Mouse (Mus musculus): ENCODE results near the gene Armt1. TPM values are rescaled to one million over a fixed set of nuclear protein-coding genes. Genes with fewer than 3 reads are reported as not detected.

The Armt1 gene
- total RNA-seq, 2 experiments from 2014 or later = 21.0 to 21.8 TPM

- no peak for TF ChIP-seq CTCF (IDR thresholded peaks at IDR 0.05)
- DNase-seq (ENCODE audit: extremely low spot score in 1 of 2, low spot score in 2 of 2) = no peak
- Histone ChIP-seq H3K27ac (no peak overlapping the region), H3K4me3 (no peak overlapping the region)
- intact Hi-C loops (cut with DNase I) = no loop called here
Observed at GRCm38 (mm10) chr10:4492045-4492444, 59.8 kb downstream of the Armt1 start.

- Histone ChIP-seq H3K27ac (no peak overlapping the region), H3K4me3 (no peak overlapping the region)
- intact Hi-C loops (cut with DNase I) = no loop called here
- no peak for TF ChIP-seq CTCF (IDR thresholded peaks at IDR 0.05)
- DNase-seq (ENCODE audit: extremely low spot score in 1 of 2, low spot score in 2 of 2) = no peak
Observed at GRCm38 (mm10) chr10:4492909-4493308, 60.6 kb downstream of the Armt1 start.

GRCm38 (mm10) chr10:4503251-4503650 lies 71.0 kb downstream of the Armt1 start:
- Histone ChIP-seq H3K27ac (no peak overlapping the region), H3K4me3 (no peak overlapping the region)
- TF ChIP-seq CTCF (IDR thresholded peaks at IDR 0.05) = no peak
- intact Hi-C loops (cut with DNase I) = no loop called here
- no peak for DNase-seq (ENCODE audit: extremely low spot score in 1 of 2, low spot score in 2 of 2)

Other genes with a start within 250 kb of the Armt1 start
- gene Akap12, start 166.1 kb upstream of the Armt1 start, total RNA-seq (2021) = 10 to 100 TPM; 17.2 to 19.9 TPM
- 10 to 100 TPM in 1 of 2 experiments, 1 to 10 TPM in 1; 9.8 to 12.2 TPM for gene Zbtb2, start 44.4 kb upstream of the Armt1 start, total RNA-seq (2021)
- 10 to 100 TPM; 38.2 to 39.2 TPM for gene Rmnd1, start 79 bp upstream of the Armt1 start, total RNA-seq (2021)
- under 1 TPM; 0.23 to 0.26 TPM for gene Ccdc170, start 50.0 kb downstream of the Armt1 start, total RNA-seq (2021)
- gene Esr1, start 179.1 kb downstream of the Armt1 start, total RNA-seq (2021) = 1 to 10 TPM; 2.3 to 3.8 TPM